ENCODE assay signal across 9 mouse cellular contexts in genomic region chr2:52623461-52623860, GRCm38 (mm10). TPM values are rescaled to one million over a fixed set of nuclear protein-coding genes. Genes with fewer than 3 reads are reported as not detected.
DNase-seq lines count a peak whose midpoint lies in the region; ATAC-seq and TF ChIP-seq lines count a peak whose summit lies in the region.
"Had no signal": no experiment of that assay in that cellular context is flagged by ENCODE, and none has a peak within 500 bp of the region (broad histone marks: within the 10 kb centered on the region; RNA-seq: fewer than 3 reads in every experiment).

No protein-coding gene starts in this region.

- TF ChIP-seq CTCF in midbrain, postnatal 0 days (IDR thresholded peaks at IDR 0.05), result no peak
- TF ChIP-seq CTCF in left cerebral cortex, adult 2 months (IDR thresholded peaks at IDR 0.05), result no peak

- H3K4me2 ChIP-seq in midbrain, embryonic 13.5 days (replicated peaks), result no peak overlapping the region
- H3K4me2 ChIP-seq in midbrain, postnatal 0 days (ENCODE audit: low read depth, low read length, poor library complexity, severe bottlenecking), result no peak overlapping the region

- no peak overlapping the region for H3K4me3 ChIP-seq in midbrain, embryonic 13.5 days (replicated peaks)
- H3K4me3 ChIP-seq in midbrain, embryonic 10.5 days, result no peak overlapping the region
- no peak overlapping the region for H3K4me3 ChIP-seq in midbrain, postnatal 0 days (ENCODE audit: low read depth, low read length)
- no peak overlapping the region for H3K4me3 ChIP-seq in left cerebral cortex, adult 2 months
- H3K4me3 ChIP-seq: myocyte had no signal

- H3K4me1 ChIP-seq in midbrain, embryonic 13.5 days (replicated peaks), result peaks cover 11% of the 10 kb centered on the region; the same call in 1 of the 2 replicates
- 0 out of 2 replicates have a peak, but pooled peaks cover 3% of the 10 kb centered on the region for H3K4me1 ChIP-seq in midbrain, embryonic 10.5 days
- no peaks in the 10 kb centered on the region; the same call in 1 of the 2 replicates for H3K4me1 ChIP-seq in midbrain, postnatal 0 days (ENCODE audit: insufficient read depth, low read length)

- H3K36me3 ChIP-seq in midbrain, embryonic 13.5 days, result no peaks in the 10 kb centered on the region
- H3K36me3 ChIP-seq in midbrain, embryonic 10.5 days, result no peaks in the 10 kb centered on the region
- H3K36me3 ChIP-seq in midbrain, postnatal 0 days (ENCODE audit: insufficient read depth, low read length), result no peaks in the 10 kb centered on the region

- H3K9ac ChIP-seq in midbrain, embryonic 13.5 days (replicated peaks), result no peak overlapping the region
- no peak overlapping the region for H3K9ac ChIP-seq in midbrain, postnatal 0 days (replicated peaks; ENCODE audit: low read length, poor library complexity, severe bottlenecking)

- WGBS in midbrain, embryonic 13.5 days, result 48% methylated on average over 4 of the region's 4 CpGs
- WGBS in midbrain, embryonic 10.5 days, result 45% methylated on average over 4 of the region's 4 CpGs
- whole genome bisulfite sequencing in midbrain, postnatal 0 days, result 53% methylated on average over 4 of the region's 4 CpGs

- DNase-seq in midbrain, embryonic 10.5 days (ENCODE audit: low spot score), result no peak
- DNase-seq in gastrocnemius, postnatal 10 days, result peak; percentile 53
- DNase-seq in kidney, adult 18-20 months, result peak; percentile 74
- DNase-seq in midbrain, postnatal 0 days (ENCODE audit: low spot score), result no peak
- no peak for DNase-seq in left cerebral cortex, adult 2 months (ENCODE audit: extremely low spot score in 1 of 2, low spot score in 2 of 2)
- DNase-seq in thymus, postnatal 36 days, result no peak
- DNase-seq in thymus, postnatal 4 days, result no peak

- H3K27me3 ChIP-seq in midbrain, embryonic 13.5 days, result no peaks in the 10 kb centered on the region
- no peaks in the 10 kb centered on the region for H3K27me3 ChIP-seq in midbrain, embryonic 10.5 days (ENCODE audit: low read depth, poor library complexity, severe bottlenecking)
- no peaks in the 10 kb centered on the region for H3K27me3 ChIP-seq in midbrain, postnatal 0 days (ENCODE audit: insufficient read depth, low read length)

- peak overlapping the region; percentile 56; the same call in 1 of the 2 replicates for H3K27ac ChIP-seq in midbrain, embryonic 13.5 days
- no peak overlapping the region for H3K27ac ChIP-seq in midbrain, embryonic 10.5 days (replicated peaks)
- 0 out of 2 replicates have a peak overlapping the region, but pooled peaks have one; percentile 2 for H3K27ac ChIP-seq in midbrain, postnatal 0 days (ENCODE audit: low read depth, low read length)
- no peak overlapping the region; the same call in 1 of the 2 replicates for H3K27ac ChIP-seq in left cerebral cortex, adult 2 months

- intact Hi-C loops in left cerebral cortex, adult 2 months (cut with DNase I), result loop anchor here (2.0 to 10.0 kb wide), 2 partner anchors 119 to 461 kb away; partner anchors contain the start of gene Stam2

- 0 out of 2 replicates have a peak, but pooled peaks have one; percentile 25 for ATAC-seq in midbrain, embryonic 13.5 days
- ATAC-seq in midbrain, postnatal 0 days (ENCODE audit: low FRiP score), result no peak

- no peaks in the 10 kb centered on the region for H3K9me3 ChIP-seq in midbrain, embryonic 13.5 days
- H3K9me3 ChIP-seq in midbrain, embryonic 10.5 days (replicated peaks), result no peaks in the 10 kb centered on the region
- no peaks in the 10 kb centered on the region for H3K9me3 ChIP-seq in midbrain, postnatal 0 days (ENCODE audit: low read length)

RNA-seq across cellular contexts. Expression of gene Cacnb4, which starts 53.2 kb away (rescaled TPM):
- 9.7 and 10.4 TPM in 2 replicates for polyA plus RNA-seq in midbrain, embryonic 13.5 days (2015; fragmentation: Nextera tagmentation; extraction: Ambion mirVana)
- polyA plus RNA-seq in midbrain, embryonic 10.5 days (2016; fragmentation: Nextera tagmentation; extraction: Ambion mirVana), result 1.0 and 2.6 TPM in 2 replicates
- 1 to 10 TPM in 1 of 2 experiments, under 1 TPM in 1; 0.73 to 1.6 TPM for total RNA-seq in gastrocnemius, postnatal 10 days (2021)
- total RNA-seq in midbrain, postnatal 0 days (2014; rRNA removed), result 12.5 and 15.7 TPM in 2 replicates
- polyA plus RNA-seq in midbrain, postnatal 0 days (2015; fragmentation: Nextera tagmentation; extraction: Ambion mirVana), result 13.3 and 14.0 TPM in 2 replicates
- total RNA-seq in left cerebral cortex, adult 2 months (2021), result 100 to 1,000 TPM; 166 to 176 TPM

Comparison
In these comparisons a context has a peak if more than half of its experiments do, and no peak if none do; other contexts are left out.
1. H3K27ac ChIP-seq: peak in midbrain, embryonic 13.5 days (single experiment) and midbrain, postnatal 0 days (single experiment); none in midbrain, embryonic 10.5 days (single experiment) and left cerebral cortex, adult 2 months (single experiment).
2. DNase-seq: peak in gastrocnemius, postnatal 10 days (single experiment) and kidney, adult 18-20 months (single experiment); none in midbrain, embryonic 10.5 days (single experiment), midbrain, postnatal 0 days (single experiment), left cerebral cortex, adult 2 months (0 of 2), thymus, postnatal 36 days (0 of 2) and thymus, postnatal 4 days (single experiment).
3. RNA of gene Cacnb4, which starts 53.2 kb away (total RNA-seq): 166 to 176 TPM in left cerebral cortex, adult 2 months; 12.5 to 15.7 TPM in midbrain, postnatal 0 days and 0.73 to 1.6 TPM in gastrocnemius, postnatal 10 days; every median in the first group is over 10 times any median in the second.